Mouse (Mus musculus) kidney, adult 9 months (tissue): ENCODE measurements around the gene Adam19.
"Not testable (repeated sequence)": the region's sequence is repeated elsewhere in the genome, so short reads cannot be mapped to it uniquely, and the experiment has no call there.

Experiments
- DNase-seq: peaks from one replicate; pipeline ENCODE4 v3.0.0; 2022

The Adam19 gene

DNA sequence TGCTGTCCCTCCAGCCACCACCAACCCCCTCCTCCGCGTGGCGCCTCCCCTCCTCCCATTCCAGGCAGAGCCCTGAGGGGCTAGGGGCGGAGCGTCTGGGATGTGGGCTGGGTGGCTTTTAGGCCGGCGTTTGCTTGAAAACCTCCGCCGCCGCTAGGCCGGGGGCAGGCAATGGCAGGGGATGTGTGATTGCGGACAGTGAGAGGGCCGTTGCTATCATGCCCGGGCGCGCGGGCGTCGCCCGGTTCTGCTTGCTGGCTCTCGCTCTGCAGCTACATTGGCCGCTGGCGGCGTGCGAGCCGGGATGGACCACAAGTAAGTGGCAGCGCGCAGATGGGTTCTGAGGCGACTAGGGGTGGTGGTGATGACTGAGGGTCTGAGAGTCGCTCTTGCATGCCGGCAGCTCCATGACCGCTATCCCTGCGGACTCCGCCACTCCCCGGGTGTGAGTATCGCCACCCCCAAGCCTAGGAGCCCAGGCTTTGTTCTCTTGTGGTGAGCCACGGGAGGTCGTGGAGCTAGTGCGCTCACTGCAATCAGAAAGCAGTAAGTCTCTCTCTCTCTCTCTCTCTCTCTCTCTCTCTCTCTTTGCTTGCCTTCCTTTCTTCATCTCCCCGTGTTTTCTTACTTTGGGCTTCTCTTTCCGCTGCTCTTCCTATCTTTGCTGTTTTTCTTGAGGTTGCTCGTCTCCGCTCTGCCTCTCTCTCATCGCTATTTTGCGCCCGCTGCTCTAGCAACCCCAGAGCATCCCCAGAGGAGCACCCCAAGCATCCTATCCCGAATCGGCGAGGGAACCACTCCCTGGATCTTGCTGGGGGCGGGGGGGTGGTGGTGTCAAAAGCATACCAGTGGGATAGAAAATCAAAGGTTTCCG, at the start of gene Adam19:
TSS of gene Adam19 (plus strand) at position 97 of the 874 bp plus-strand sequence.
- peak; percentile 39 for DNase-seq

DNA sequence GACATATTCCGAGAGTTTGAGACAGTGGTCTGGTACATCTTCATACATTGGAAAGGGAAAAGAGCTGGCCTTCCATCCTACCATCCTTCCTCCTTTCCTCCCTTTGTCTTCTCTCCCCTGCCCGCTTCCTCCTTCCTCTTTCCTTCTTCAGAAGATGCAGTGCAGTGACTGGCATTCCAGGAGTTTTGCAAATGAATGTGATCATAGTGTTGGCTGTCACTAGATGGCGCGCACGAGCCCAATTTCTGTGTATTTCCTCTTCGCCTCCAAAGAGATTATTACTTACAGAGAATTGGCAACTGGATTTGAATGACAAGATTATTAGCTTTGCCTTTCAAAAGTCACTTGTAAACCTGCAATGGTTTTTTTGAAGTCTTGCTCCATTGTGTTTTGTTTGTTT, 39.7 kb upstream of the Adam19 start:
- DNase-seq: peak; percentile 57

DNA sequence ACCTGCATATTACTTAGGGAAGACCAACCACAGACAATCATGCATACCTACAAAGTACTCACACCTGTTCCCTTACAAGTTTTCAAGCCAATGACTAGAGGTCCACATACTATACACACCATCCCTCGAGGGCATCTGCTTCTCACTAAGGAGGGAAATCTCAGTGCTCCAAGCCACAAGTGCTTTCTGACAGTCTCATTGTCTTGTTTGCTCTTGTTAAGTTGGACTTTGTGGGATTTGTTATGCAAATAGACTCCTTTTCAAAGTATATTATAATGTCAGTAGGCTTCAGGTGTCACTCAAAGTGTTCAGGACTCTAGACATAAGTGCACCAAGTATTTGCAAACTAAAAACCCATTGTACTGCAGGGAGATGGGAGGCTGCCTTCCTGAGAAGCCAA, 35.5 kb upstream of the Adam19 start:
- no peak for DNase-seq

DNA sequence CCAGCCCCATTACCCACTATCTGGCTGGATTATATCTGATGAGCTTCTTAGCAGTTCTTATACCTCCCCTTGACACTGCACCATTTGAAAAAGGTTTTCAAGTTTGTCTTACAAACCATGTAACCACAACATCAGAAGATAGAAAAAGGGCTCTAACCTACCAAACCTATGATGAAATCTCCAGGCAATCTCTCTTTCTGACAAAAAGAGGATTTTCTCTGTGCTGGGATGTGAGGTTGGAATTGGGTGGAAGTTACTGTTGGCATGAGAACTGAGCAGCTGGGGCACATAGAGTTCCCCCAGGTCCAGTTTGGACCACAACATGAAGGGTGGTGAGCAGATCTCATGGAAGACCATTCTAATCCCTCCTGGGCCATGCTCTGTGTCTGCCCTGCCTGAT, 33.9 kb upstream of the Adam19 start:
- DNase-seq: no peak

DNA sequence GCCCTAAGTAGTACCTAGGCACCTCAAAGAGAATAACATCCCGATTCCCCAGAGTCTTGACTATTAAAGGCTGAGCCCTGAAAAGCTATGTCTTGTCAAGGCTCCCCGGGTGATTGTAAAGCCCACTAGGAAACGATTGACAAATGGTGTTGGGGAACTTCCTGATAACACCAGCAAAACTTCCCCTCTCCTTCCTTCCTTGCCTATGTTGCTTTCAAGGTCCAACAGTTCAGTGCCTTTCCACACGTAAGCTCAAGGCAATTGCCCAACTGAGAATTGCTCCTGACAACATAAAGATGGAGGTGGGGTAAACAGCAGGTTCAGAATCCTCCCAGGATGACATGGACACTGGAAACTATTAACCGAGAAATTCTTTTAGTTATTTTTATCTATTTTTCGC, 32.8 kb upstream of the Adam19 start:
- no peak for DNase-seq

DNA sequence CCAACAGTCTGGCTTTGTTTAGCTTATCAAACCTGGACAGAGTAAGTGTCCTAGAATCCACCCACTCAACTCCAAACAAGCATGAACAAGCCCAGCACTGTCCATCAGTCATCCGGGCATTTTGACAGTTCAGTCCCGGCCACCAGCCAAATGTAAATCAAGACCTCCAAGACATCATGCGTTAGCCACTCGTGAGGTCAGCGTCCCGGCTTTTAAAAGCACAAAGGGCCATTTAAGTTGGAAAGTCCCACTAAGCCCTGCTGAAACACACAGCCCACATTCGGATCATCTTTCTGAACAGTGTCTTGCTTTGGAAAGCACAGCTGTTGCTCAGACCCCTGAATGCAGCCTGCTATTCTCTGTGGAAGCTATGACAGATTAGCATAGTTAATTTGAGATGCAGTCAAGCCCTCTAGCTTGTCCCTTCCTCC, 29.8 kb upstream of the Adam19 start:
- DNase-seq: no peak

DNA sequence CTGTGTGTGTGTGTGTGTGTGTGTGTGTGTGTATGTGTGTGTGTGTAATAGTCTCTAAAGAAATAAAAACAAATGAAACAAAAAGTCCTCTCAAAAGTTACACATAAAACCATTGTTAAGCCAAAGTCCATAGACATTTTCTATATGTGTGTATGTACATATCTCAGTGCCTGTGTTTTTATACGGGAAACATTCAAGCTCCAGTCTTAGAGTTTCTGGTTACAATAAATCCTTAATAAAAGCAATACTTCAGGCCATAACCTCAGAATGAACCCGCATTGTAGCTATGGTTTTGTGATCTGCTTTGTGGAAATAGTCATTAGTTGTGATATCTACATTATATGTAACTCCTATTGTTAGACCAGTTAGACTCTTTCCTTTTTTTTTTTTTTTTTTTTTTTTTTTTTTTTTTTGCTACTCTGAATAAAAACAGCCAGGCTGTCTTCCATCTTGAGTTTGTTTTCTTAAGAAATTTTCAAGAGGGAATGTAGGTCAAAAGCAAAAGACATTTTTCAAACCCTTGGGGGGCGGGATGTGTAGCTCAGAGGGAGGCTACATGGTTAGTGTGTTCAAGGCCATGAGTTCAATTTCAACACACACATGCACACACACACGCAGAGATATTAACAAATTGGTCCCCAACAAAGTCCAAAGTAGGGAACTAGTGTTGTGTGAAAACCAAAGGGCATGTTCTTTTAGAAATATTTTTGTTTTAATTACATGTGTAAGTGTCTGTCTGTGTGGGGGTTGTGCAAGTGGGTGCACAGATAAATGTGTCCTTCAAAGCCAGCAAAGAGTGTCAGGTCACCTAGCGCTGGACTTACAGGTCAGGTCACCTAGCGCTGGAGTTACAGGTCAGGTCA, 27.6 kb upstream of the Adam19 start:
- DNase-seq: no peak

DNA sequence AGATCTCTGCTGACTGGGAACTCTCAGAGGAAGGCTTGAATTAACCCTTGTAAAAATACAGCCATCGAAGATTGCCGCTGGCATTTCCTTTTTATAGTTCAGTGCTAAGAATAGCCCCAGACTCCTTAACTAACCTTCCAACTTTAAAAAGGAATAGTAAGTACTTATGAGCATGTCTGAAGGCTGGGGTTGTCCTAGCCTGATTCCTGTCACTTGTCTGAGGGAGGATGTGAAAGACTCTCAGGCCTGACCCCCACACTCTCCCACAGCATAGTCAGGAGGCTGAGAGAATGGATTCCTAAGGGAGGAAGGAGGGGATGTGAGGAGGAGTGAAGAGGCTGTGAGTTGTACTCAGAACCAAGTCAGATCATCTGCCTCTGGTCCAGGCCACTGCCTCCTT, 26.3 kb upstream of the Adam19 start:
- DNase-seq: no peak

DNA sequence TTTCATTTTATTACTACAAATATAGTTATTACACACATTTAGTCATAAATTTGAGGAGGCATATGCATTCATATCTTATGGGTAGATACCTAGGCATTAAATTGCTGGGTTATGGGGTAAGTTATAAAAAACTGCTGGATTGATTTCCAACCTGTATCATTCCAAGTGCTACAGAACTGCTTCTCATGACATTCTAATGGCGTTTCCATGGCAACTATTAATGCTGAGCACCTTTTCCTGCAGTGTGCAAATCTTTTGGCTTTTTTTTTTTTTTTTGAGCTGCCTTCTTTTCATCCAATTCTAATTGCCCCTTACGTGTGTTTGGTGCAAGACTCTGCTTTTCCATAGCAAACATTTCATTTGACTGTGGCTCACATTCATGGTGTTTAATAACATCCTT, 25.8 kb upstream of the Adam19 start:
- DNase-seq: no peak

DNA sequence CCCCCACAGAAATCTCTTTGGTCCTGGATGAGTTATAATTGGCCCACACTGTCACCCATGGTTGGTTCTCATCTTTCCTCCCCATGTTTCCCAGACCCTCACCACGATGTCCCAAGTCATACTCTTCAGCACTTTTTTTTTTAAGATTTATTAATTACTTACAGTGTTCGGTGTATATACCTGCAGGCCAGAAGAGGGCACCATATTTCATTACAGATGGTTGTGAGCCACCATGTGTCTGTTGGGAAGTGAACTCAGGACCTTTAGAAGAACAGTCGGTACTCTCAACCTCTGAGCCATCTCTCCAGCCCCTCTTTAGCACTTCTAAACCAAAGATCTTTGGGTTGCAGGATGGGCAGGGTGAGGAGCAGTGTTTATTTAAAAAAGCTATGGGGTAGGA, 24.3 kb upstream of the Adam19 start:
- no peak for DNase-seq

DNA sequence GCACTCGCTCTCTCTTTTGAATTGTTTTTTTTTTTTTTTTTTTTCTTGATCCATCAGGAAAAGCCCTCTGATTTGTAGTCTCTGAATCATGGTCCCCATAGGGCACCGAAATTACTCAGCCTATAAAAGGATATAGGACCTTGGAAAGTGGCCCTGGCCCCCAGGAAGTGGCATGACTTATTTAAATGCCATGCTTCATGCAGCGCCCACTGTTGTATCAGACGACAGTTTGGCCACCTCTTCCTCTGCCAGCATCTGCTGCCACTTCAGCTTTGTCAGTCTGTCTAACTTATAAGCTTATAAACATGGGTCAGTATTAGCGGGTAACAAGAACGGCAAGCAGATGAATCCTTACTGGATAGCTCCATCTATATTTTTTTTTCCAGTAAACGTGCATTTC, 22.8 kb upstream of the Adam19 start:
- DNase-seq: no peak

DNA sequence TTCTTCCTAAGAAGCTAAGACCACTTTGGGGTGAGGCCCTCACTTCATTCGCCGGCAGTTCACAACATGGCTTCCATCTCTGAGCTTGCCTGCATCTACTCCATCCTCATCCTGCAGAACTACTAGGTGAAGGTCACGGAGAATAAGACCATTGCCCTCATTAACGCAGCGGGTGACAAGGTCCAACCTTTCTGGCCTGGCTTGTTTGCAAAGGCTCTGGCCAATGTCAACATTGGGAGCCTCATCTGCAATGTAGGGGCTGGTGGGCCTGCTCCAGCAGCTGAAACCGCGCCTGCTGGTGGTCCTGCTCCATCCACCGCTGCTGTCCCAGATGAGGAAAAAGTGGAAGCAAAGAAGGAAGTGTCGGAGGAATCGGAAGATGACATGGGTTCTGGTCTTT, 19.4 kb upstream of the Adam19 start:
- DNase-seq: no peak

DNA sequence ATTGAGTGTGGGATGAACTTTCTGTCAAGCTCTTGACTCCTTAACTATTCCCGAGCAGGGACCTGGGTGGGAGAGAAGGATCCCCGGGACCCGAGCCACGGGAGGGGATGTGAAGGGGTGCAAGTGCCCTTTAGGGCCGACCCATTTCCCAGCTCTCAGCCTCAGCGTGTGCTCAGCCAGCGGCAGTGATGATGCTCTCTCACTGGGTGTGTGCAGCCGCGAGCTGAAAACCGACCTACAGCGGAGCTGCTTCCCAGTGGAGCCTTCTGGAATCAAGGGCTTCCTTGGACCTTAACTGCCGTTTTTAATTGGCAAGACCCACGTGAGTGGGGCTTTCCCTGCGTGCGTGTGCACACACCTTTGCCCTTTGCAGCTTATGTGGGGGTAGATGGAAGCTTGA, 16.9 kb upstream of the Adam19 start:
- no peak for DNase-seq

DNA sequence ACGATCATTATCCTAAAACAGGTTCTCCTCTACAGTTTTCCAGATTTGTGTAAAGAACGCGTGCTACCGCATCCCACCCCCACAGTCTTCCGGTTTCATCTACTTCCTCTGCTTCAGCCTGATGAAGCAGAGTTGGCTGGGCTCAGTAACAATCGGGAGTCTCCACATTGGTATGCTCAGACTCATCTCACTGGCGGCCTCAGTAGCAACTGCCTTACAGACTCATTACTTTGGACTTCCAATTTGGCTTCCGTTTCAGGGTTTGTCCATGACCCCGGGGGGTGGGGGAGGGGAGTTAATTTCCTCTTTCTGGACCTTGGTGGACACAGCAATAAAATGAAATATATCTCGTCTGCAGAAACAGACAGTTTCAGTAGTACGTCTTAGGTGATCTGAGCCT, 16.5 kb upstream of the Adam19 start:
- peak; percentile 38 for DNase-seq

DNA sequence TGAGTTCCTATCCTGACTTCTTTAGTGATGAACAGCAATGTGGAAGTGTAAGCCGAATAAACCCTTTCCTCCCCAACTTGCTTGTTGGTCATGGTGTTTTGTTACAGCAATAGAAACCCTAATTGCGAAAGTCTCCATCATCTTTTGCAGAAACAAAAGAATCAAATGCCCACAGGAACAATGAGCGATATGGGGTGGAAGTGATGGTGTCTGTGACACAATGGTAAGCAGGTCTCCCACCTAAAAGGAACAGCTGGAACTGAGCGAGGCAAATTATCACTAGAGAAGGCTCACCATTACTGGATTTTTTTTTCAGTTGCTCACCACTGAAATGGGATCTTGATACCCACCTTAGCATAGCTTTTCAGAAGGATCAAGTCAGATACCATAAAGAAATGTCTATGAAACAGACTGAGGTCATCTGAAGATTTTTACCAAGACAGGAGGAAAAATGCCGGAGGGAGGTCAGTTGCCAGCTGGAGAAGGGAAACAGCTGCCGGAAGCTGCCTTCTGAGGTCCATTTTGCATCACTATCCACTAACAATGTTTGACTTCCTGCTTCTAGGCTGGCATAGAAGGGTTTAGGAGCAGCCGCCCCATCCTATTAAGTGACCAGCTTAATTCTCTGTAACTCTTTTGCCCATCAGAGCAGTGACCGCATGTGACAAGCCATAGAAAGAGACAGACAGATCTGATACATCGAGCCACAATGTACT, 14.8 kb upstream of the Adam19 start:
- no peak for DNase-seq

DNA sequence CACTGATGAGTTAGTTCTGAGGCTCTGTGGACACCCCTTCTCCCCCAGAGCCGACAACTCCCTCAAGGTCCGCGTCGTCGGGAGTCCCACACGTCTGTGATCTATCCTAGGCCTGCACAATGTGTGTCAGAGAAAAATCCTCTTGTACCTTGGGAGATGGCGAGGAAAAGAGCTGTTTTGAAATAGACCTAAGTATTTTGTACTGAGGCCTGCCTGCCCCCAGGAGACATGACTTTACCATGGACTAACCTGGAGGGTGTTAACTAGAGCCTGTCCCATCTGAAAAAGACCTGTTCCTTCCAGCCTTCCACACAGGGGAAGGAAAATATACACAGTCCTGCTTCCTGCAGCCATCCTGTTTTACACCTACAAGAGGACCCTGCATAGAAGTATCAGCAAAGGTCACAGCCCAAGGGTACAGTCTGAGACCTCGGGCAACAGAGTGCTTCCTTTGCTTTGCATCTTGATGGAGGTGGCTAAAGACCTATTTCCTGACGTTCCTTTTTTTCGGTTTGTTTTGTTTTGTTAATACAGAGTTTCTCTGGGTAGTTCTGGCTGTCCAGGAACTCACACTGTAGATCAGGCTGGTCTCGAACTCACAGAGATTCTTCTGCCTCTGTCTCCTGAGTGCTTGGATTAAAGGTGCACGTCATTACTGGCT, 14.1 kb upstream of the Adam19 start:
- no peak for DNase-seq

DNA sequence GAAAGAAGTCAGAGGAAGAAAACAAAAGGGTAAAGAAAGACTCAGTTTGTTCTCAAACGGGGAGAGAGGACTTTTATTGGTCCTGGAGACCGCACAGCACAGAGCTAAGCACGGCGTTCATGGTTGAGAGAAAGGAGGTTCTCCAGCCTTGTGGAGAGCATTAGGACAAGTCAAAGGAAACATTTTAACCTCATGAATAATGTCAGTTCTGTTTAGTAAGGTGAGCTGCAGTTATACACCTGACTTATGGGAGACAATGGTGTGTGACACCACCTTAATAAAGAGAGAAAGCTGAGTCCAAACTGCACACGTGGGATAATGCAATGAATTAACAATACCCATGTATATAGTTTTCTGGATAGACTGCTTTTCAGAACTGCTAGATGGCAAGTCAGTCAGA, 11.0 kb upstream of the Adam19 start:
- no peak for DNase-seq

DNA sequence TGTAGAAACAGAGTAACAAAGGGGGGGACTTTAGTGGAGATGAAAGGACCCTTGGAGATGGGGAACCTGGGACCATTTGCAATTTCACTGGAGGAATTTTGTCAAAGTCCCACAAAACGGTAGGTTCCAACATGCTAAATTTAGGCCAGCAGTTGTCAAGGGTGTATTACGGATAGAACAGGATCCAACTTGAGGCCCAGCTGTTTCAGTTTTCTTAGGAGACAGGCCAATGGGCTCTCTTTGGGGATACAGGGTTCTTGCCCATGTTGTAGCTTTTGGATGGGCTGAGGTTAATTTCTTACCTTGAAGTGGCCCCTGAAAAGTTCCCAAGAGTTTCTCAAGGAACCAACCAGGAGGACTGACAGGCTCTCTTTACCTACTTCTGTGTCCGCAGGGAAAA, 8.5 kb upstream of the Adam19 start:
- no peak for DNase-seq

DNA sequence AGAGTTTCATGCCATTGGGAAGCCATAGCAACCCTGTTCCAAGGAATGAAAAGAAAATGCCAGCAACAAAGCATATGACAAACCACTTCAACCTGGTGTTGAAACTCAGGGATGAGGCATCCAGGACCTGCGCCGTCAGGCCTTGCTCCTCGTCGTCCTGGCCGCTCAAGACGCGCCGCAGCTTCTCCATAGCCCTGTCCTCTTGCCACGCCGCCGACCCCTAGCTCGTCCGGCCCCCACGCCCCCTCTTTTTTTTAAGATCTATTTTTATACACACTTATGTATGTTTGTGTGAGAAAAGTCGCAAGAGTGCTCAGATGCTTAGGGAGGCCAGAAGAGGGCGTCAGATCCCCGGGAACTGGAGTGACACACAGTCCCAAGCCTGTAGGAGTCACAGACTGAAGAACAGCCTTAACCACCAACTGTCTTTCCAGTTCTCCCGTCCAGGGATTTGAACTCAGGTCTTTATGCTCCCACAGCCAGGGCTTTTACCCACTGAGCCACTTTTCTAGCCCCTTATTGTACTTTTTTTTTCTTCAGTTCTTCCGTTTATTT, 3.6 kb upstream of the Adam19 start, which contains the start of gene Gm12166:
TSS of gene Gm12166 (minus strand) at position 217 of the 555 bp plus-strand sequence.
- peak; percentile 49 for DNase-seq

DNA sequence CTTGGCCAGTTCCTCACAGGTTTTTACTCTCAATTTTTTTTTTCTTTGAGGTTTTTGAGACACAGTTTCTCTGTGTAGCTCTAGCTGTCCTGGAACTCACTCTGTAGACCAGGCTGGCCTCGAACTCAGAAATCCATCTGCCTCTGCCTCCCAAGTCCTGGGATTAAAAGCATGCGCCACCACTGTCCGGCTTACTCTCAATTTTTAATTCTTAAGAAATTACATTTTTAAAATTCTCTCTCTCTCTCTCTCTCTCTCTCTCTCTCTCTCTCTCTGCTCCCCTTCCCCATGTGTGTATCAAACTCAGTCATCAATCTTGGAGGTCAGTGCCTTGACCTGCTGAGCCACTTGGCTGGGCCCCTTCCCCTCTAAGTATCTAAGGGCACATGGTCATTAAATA, 2.3 kb upstream of the Adam19 start:
- not testable (repeated sequence) for DNase-seq

DNA sequence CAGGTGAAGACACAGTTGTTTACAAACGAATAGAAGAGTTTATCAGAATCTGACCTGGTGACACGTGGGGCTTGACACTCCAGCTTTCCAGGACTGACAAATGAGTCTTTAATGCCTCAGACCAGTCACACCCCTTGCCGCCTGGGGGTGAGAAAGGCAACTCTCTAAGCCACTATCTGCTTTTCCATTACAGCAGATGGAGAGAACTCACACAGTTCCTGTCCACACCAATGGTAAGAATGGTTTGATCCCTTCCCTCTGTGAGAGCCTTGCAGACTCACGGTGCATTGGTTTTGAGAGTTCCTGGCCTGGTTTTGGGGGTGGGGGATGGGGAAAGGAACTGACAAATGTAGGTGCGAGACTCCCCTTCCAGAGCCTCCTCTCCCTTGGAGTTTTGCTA, 1.5 kb upstream of the Adam19 start:
- DNase-seq: no peak
